Mouse (Mus musculus) spleen, postnatal 14 days (tissue): ENCODE results near the gene Nlrc5.

Experiments
- DNase-seq, 2 experiments: peaks; one replicate each; pipeline ENCODE4 v3.0.0; 2021 to 2022; ENCODE audit warnings: low spot score in 2 of 2

The Nlrc5 gene

DNA sequence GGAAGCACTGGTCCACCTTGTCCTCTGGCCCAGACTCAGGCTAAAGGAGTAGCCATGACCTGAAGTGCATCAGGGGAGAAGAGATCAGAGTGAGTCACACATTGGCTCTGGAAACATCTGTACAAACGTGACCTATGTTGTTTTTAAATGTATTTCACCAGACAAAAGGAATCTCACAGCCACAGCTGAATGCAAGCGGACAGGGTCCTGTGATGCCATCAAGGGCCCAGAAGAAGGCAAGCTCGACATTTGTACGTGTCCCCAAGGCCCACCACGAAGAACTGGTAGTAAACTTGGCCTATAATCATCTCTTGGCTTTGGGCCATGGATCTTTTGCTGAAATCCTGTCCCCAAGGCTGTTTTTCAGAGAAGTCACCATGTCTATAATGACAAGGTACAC, 35.5 kb downstream of the Nlrc5 start:
- no peak for DNase-seq

DNA sequence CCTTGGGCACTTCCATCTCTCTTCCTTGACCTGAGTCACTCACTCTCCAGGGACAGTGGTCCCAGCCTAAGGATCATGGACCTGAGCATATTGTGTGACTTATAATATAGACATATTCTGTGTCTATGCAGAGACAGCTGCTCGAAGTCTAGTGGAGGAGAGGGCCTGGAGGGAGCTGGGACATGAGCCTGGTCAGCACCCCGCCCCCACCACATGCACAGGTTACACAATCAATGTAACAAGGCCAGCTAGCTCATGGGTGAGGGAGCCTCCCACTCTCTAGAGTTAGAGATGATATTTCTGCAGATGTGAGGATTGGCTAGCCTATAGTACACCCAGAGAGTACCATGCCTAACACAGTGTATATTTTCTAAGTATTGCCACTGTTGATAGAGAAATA, 36.6 kb downstream of the Nlrc5 start:
- DNase-seq, result no peak

- no peak for DNase-seq
Measured at GRCm38 (mm10) chr8:94471281-94471680, 37.1 kb downstream of the Nlrc5 start.

DNA sequence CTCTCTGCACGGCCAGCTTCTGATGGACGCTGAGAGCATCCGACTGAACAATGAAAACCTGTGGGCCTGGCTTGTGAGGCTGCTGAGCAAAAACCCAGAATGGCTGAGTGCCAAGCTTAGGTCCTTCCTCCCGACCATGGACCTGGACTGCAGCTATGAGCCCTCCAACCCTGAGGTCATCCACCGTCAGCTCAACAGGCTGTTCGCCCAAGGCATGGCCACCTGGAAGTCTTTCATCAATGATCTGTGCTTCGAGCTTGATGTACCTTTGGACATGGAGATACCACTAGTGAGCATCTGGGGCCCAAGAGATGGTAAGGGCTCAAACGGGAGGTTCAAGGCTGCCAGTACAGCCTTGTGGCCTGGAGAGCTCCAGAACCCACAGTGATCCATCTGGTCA, 38.6 kb downstream of the Nlrc5 start:
- no peak for DNase-seq

GRCm38 (mm10) chr8:94473431-94473830, 39.3 kb downstream of the Nlrc5 start:
- no peak for DNase-seq

GRCm38 (mm10) chr8:94475786-94476185, 41.6 kb downstream of the Nlrc5 start:
- DNase-seq, result no peak

DNA sequence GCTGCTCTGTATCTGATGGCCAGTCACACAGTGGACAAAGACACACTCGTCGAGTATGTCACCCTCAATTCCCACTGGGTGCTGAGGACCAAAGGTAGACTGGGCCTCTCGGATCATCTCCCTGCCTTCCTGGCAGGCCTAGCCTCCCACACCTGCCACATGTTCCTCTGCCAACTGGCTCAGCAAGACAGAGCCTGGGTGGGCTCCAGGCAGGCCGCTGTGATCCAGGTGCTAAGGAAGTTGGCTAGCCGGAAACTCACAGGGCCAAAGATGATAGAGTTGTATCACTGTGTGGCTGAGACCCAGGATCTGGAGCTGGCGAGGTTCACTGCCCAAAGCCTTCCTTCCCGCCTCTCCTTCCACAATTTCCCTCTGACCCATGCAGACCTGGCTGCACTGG, 42.7 kb downstream of the Nlrc5 start:
- no peak for DNase-seq

DNA sequence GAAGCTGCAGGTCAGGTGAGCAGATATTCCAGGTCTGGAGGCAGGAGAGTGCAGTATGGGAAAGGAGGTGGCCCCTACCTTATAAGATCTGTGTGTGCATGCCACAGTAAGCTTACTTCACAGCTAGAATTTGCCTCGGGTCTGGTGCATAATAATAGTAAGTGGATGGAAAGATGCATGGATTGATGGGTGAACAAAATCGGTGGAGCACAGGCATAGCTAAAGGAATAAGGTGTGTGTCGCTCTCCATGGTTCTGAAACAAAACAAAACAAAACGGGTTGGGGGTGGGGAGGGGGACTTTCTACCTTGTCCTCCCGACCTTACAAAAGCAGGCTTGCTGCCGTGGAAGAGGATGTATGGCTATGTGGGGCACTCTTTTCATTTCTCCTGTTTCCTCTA, 47.9 kb downstream of the Nlrc5 start:
- no peak for DNase-seq

- no peak for DNase-seq
Measured at GRCm38 (mm10) chr8:94485288-94485687, 51.1 kb downstream of the Nlrc5 start.

DNA sequence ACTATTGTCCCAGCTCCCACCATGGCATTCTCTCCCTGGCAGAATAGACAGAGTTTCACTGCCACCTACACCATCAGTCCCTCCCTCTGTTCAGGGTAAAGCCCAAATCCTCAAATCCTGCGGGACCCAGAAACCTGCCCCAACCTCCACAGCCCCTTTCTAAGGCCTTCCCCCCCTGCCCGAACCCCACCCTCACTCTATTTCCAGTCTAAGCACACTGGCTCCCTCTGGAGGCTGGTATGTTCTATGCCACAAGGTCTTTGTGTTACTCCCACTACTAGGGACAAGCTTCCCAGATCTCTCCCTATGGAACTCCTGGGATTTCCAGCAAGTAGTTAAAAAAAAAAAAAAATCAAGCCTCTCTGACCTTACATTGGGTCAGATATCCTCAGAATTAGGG, 51.7 kb downstream of the Nlrc5 start:
- peak in 1 of 2 experiments; percentile 26 for DNase-seq

DNA sequence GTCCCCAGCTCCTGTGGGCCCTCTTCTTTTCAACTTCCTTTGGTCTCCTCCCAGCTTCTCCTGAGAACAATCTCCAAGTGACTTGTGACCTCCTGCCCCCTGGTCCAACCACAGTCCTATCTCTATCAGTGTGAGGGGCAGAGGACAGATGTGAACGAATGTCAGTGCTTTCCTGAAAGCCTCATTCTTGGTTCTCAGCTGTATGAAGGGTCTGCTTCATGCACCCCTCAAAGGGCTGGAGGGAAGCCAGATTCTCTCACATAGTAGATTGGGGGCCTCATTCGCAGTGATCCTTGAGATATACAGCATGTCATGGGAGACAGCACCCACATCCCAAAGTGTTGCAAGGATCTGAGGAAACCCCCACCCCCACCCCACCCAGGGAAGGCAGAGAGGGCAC, 53.9 kb downstream of the Nlrc5 start:
- DNase-seq, result no peak

GRCm38 (mm10) chr8:94489809-94490483, 55.8 kb downstream of the Nlrc5 start:
- DNase-seq, result no peak

GRCm38 (mm10) chr8:94492021-94492681, 58.0 kb downstream of the Nlrc5 start:
- DNase-seq, result peak; percentile 46 to 73

GRCm38 (mm10) chr8:94493240-94493639, 59.1 kb downstream of the Nlrc5 start:
- no peak for DNase-seq

DNA sequence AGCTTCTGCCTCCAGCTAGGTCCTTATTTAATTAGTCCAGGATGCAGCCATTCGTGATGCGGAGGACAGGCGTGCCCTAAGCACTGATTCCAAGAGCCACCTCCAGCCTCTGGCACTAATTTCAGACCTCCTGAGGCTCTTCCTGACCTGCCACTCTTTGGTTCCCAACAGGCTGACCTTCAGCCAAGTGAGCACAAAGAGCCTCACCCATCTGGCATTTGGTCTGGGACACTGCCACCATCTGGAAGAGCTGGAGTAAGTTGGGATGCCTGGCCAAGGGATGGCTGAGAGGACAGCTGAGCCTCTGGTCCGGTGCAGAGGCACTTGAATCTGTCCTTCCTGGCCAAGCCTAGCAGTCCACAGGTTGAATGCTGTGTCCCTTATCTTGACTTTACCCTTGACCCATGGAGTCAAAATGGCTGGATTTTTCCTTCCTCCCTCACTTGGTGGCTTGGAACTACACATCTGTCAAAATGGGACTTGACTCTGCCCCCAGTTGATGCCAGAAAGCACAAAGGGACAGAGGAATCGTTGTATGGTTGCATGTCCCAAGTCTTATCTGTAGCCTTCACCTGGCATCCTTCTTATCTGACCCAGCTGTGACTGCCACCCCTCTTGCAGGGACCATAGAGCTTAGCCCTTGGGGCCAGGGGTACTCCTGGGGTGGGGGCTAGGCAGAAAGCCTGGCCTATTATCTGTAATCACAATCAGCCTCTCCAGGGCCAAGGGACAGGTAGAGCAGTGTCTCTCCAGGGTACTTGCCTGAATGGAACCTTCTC, 81.5 kb downstream of the Nlrc5 start:
- DNase-seq, result no peak

- DNase-seq, result no peak
Measured at GRCm38 (mm10) chr8:94516209-94516593, 82.0 kb downstream of the Nlrc5 start.

DNA sequence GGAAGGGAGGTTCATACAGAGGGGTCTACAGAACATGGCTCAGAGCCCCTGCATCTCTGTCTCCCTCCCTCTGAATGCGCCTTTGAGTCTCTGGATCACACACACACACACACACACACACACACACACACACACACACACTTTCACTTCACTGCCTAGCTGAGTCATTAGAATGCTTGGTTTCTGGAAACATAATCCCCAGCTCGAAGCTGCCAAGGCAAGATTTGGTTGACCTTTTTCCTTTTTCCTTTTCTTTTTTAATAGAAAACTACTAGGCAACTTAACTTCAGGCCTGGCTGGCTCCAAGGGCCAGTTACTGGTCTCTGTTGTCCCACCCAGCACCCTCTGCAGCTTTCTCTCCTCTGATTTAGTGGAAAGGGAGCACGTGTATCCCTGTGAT, 82.6 kb downstream of the Nlrc5 start:
- no peak for DNase-seq

DNA sequence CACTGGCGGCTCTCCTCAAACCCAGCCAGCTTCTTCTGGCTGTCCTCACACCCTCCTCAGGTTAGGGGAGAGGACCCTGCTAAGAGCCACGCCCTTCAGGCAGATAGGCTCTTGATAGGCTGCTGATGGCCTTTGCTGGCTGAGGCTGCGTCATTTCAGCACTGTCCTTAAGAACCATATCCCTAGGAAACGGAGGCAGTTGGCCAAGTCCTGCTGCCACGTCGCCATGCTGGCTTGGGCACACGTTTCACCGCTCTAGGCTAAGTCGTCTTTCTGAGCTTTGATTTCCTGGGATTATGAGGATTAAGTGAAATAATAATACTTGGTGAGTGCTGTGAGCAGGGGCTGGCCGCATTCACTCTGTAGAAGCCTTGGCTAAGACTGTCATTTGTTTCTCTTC, 84.2 kb downstream of the Nlrc5 start:
- DNase-seq, result no peak

DNA sequence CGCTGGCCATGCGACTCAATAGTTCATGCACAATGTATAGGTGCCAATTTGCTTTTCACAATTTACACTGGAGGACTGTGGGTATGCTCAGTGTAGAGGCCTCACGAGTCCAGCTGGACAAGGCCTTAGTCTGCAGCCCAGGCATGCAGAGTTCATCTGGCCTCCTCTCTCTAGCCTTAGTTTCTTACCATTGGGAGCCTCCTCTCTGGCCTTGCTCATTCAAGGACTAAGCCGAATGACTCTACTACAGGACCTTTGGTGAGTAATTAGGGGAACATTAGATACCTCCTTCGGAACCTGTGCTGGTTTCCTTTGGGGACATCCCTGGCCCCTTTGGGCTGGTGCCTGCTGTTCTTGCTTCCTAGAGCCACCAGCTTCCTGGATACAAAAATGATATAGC, 84.9 kb downstream of the Nlrc5 start:
- DNase-seq, result no peak

DNA sequence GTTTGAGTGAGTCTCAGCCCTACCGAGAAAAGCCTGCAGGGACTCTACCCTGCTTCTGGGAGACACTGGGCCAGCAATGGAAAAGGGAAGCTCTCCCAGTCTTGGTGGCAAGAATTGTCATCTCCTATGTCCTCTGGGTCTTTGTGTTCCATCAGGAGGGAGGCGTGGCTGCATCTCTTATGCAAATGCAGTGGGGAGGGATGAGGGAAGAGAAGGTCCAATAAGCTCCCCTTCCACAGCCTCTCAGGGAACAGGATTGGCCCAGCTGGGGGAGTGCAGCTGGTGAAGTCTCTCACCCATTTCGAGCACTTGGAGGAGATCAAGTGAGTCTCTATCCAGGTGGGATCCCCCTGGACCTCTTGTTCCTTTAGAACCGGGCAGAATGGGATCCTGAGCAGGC, 87.3 kb downstream of the Nlrc5 start:
- DNase-seq, result no peak

DNA sequence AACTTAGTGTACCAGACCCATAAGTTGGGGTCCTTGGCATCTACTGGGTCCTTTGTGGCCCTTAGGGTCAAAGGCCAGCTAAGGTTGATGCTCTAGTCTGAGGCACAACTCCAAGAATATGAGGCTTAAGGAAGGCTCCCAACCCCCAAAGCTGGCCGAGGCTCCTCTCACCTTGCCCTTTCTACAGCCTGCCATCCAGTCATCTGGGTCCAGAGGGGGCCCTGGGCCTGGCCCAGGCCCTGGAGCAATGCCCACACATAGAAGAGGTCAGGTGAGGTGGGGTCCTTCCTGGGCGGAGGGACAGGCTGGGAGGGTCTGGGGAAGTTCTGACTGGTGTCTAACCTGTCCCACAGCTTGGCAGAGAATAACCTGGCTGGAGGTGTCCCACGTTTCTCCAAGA, 88.3 kb downstream of the Nlrc5 start:
- DNase-seq, result no peak

- no peak for DNase-seq
Measured at GRCm38 (mm10) chr8:94524554-94524953, 90.4 kb downstream of the Nlrc5 start.

- DNase-seq, result no peak
Measured at GRCm38 (mm10) chr8:94527178-94527577, 93.0 kb downstream of the Nlrc5 start.
